Mouse (Mus musculus) thymus, postnatal 0 days (tissue): ENCODE results near the gene Gm8094. TPM values are rescaled to one million over a fixed set of nuclear protein-coding genes. Genes with fewer than 3 reads are reported as not detected.
"Not testable (repeated sequence)": the region's sequence is repeated elsewhere in the genome, so short reads cannot be mapped to it uniquely, and the experiment has no call there.

Experiments
- DNase-seq: peaks from one replicate; pipeline ENCODE4 v3.0.0-alpha.2; 2015; ENCODE audit warnings: low spot score
- polyA plus RNA-seq: library from polyadenylated mRNA; unstranded; fragments of >200 nt; fragmentation: Nextera tagmentation; extraction: Ambion mirVana; gene quantifications from 2 replicates; pipeline ENCODE4 v1.2.1, GENCODE M21; 2015

Gene Gm8094
- not detected in 2 replicates for polyA plus RNA-seq

DNA sequence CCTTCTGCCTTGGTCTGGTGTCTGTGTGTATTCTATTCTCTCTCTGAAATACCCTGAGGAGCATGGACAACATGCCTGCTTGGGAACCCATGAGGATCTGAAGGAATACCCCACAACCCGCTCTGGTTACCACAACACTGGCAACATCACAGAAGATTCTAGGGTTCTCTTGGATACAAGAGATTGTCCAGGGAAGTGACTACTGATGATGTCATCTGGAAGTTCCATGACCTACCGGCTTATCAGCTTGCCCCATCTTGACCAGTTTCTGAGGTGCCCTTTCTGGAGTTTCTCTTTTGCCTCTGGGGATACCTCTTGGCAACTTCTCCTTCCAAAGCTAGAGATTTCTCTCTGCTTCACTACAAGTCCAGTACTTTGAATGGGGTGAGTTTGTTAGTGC is at the start of gene Gm8094:
TSS of gene Gm8094 (minus strand) at position 101 of the 400 bp plus-strand sequence.
- not testable (repeated sequence) for DNase-seq

DNA sequence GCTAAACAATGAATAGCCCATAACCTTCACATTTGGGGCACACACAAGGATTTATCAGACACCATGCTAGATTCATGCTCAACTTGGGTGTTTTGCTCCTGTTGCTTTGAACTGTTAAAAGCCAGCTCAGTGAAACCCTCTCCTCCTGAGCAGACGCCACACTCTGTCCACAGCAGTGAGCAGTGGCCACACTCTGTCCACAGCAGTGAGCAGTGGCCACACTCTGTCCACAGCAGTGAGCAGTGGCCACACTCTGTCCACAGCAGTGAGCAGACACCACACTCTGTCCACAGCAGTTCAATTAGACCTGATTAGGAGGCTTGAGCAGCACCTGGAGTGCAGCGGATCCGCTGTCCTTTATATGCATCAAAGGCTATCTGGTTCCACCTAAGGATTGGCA is 43.2 kb upstream of the Gm8094 start:
- not testable (repeated sequence) for DNase-seq

DNA sequence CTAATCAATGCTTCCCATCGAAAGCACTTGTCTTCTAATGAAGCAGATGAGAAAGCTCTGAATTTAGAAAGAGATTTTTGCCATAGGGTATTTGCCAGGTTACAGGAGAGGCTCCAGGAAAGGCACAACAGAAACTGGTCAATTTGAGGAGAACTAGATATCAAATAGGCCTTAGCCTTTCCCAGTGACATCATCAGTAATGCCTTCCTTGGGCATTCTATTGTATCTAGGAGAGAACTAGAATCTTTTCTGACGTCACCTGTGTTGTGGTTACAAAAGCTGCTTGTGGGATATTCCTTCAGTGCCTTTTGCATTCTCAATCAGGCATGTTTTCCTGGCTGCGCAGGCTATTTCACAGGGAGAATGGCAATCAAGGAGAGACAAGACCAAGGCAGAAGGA is 23.9 kb upstream of the Gm8094 start, which contains the start of gene Gm8104:
TSS of gene Gm8104 (plus strand) at position 301 of the 400 bp plus-strand sequence.
- not testable (repeated sequence) for DNase-seq

DNA sequence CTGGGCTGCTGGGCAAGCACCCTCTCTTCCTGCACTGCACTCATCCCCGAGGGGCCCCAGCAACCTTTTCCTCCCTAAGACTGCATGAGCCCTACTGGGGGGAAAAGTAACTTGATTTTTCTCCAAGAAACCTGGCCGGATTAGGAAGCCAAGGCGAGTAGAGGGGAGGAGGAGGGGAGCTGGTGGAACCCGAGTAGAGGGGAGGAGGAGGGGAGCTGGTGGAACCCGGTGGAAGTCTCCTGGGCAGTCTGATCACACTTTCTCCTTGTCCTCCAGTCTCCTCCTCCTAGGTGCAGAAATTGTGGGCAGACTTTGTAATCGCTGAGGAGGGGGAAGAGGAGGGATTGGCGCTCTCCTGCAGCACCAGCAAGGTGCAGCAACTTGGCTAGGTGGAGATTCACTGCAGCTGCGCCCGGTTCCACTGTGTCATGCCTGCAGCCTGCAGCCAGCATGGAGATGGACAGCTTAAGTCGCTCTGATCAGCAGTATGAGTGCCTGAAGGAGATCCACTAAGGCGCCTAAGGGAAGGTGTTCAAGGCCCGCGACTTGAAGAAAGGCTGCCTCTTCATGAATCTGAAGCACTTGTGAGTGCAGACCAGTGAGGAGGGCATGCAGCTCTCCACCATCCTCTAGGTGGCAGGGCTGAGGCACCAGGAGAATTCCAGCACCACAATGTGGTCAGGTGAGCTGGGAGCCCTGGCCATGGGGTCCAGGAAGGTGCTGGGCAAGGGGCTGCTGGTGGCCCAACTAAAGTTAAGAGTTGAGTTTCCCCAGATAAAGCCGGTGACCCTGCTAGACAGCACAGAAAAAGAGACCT is 12.9 kb upstream of the Gm8094 start:
- DNase-seq = not testable (repeated sequence)

DNA sequence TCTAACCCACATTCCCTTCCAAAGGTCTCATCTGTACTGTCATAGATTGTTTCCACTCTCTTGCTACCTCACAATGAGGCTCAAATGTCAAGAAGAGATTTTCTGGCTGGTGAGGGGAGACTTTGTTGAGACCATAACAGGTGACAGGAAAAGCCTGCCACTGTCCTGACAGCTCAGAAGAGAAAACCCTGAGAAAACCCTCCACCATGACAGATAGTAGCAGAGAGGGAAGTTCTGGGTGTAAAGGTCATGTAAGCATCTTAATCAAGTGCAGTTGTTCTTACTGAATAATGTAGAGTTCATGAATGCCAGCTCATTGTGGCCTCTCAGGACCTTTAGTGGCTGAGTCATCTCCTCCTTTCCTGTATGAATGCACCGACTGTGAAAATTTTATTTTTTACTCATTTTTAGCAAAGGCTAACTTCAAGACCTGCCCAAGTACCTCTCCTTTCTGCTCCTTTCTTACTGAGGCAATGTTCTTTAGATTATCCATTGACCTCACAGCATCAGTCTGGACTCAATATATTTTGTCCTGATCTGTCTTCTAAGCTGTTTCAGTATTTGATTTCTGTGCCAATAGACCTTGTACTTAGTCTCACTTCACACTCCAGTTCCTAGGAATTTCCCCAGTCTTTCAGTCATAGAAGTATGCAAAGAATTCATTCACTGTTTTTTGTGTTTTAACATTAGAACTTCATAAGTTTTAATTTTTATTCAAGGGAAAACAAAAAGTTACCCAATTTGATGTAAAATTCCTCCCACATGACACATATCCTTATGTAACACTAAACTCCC is 8.7 kb upstream of the Gm8094 start:
- DNase-seq = not testable (repeated sequence)

DNA sequence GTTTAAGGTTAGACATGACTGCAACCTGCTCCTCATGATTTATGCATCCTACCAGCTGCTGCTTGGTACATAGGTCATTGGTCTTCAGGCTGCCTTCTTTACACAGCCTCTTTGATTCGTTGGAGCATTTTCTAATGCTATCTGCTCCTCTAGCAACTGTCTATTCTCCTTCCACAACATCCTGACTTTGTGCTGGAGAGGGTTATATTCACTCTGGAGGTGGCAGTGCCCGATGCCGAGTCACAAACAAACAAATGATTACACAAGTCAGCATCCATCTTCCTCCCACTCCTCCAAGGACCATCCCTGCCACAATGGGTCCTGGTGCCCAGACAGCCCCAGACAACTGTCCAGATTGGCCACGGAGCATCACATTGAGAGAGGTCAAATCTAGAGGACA is 16.3 kb downstream of the Gm8094 start:
- DNase-seq = not testable (repeated sequence)

DNA sequence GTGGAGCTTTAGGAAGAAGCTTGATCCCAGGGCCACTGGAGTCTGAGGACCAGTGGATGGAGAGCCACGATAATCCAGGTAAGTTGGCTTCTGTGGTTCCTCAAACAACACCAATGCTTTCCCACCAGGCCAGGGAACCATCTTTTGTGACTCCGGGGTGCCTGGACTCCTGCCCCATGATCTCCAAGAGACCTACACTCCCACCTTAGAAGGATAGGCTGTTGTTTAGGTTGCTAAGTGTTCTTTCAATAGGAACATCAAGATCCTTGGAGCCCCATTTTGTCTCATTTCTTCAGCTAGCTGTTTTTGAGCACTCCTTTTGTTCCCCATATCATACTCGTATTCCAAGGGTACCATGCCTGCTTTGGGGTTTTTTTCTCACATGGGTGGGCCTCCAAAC is 18.4 kb downstream of the Gm8094 start:
- not testable (repeated sequence) for DNase-seq

Other genes starting within 250 kb of the Gm8094 start
- gene Gm21977, start 223.2 kb downstream of the Gm8094 start, polyA plus RNA-seq = not detected in 2 replicates
- not detected in 2 replicates for gene Gm8082, start 83.0 kb downstream of the Gm8094 start, polyA plus RNA-seq
- gene Gm10376, start 61.0 kb downstream of the Gm8094 start, polyA plus RNA-seq = not detected in 2 replicates
- gene Gm8104, start 24.0 kb upstream of the Gm8094 start, polyA plus RNA-seq = not detected in 2 replicates
- 0.09 TPM in 1 of 2 replicates, not detected in the other for gene Gm7233, start 103.2 kb upstream of the Gm8094 start, polyA plus RNA-seq
- gene Gm8122, start 158.7 kb upstream of the Gm8094 start, polyA plus RNA-seq = not detected in 2 replicates
- 0.12 TPM in 1 of 2 replicates, not detected in the other for gene Gm8126, start 182.0 kb upstream of the Gm8094 start, polyA plus RNA-seq
- gene Gm9732, start 198.4 kb upstream of the Gm8094 start, polyA plus RNA-seq = 0.12 TPM in 1 of 2 replicates, not detected in the other
- not detected in 2 replicates for gene Gm8127, start 217.2 kb upstream of the Gm8094 start, polyA plus RNA-seq